Mouse (Mus musculus): ENCODE measurements around the gene Galt.
"Not testable (repeated sequence)": the region's sequence is repeated elsewhere in the genome, so short reads cannot be mapped to it uniquely, and the experiment has no call there.

The Galt gene

DNA sequence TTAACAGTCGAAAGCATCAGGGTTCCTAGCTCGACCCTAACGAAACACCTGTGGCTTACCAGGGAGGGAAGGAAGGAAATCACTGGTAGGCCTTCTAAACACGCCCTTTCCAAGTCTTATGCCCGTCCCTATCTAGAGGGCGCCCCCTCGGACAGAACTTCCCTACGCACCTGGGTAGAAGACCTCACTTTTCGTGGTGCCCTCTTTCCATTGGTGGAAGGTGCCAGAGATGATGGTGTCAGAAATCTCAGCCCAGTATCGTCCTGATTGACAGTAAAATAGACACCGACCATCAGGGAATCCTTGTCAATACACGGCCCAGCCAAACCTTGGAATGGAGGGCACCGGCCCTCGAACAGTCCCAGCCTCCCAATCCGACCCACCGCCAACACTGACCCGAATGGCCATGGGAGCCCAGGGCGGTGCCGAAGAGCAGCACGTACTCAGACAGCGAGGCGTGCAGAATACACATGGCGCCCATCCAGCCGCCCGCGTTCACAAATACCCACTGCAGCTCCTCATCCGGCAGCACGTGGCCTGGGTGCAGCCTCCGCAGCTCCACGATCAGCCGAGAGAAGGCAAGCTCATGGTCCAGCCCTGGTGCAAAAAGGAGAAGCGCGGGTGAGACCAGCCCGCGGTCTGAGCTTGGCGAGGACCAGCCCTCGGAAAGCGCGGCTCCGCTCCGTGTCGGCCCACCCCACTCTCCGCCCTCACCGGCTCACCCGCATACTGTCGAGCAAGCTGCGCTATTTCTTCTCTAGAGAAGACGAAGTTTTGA lies 14.5 kb upstream of the Galt start:
- peak in 1 of 2 experiments; percentile 53 for DNase-seq

DNA sequence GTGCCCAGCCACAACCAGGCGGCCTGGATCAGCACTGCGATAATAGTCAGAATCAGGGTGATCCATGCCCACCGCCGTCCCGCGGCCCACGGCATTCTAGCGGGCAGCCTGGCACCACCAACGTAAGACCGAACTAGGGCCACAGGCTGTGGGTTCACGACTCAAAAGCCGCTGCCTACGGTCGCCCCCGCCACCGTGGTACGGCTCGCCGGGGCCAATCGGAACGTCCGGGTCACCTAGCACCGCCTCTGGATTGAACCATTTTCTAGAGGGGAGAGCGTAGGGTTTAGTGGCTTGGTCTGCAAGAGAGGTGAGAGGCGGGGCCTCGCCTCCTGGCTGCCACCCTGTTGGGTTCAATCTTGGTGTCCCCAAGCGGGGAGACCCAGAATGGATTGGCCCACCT lies 13.9 kb upstream of the Galt start:
- DNase-seq = peak; percentile 96

DNA sequence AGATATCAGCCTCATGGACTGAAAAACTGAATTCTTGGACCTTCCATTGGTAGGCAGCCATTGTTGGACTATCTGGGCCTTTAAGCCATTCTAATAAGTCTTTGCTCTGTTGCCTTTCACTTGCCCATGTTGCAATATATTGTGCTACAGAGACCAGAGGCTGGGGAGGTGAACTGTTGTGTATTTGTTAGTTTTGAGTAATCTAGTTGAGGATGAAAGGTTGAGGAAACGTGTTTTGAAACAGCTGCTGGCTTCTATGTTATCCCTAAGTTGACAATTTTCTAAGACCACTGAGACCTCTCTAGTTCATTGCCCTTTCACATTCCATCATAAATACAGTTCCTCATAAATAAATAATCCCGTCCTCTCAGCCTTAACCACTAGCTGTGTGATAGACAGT lies 10.9 kb upstream of the Galt start:
- DNase-seq = no peak

DNA sequence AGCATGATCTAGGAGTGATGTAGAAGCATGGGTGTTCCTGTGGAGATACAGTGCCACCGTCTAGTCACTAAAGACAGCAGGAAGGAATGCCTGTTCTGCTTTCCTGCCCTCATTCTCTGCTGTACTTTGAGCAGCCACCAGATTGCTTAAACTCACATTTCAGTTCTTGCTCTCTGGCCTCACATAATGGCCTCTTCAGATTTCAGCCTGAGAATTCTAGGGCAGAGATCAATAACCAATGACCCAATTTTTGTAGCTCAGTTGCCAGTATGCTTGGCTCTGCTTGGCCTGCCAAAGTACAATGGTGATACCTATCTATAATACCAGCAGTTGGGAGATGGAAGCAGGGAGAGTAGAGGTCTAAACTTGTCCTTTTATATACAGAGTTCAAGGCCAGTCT lies 10.0 kb upstream of the Galt start:
- DNase-seq = no peak

DNA sequence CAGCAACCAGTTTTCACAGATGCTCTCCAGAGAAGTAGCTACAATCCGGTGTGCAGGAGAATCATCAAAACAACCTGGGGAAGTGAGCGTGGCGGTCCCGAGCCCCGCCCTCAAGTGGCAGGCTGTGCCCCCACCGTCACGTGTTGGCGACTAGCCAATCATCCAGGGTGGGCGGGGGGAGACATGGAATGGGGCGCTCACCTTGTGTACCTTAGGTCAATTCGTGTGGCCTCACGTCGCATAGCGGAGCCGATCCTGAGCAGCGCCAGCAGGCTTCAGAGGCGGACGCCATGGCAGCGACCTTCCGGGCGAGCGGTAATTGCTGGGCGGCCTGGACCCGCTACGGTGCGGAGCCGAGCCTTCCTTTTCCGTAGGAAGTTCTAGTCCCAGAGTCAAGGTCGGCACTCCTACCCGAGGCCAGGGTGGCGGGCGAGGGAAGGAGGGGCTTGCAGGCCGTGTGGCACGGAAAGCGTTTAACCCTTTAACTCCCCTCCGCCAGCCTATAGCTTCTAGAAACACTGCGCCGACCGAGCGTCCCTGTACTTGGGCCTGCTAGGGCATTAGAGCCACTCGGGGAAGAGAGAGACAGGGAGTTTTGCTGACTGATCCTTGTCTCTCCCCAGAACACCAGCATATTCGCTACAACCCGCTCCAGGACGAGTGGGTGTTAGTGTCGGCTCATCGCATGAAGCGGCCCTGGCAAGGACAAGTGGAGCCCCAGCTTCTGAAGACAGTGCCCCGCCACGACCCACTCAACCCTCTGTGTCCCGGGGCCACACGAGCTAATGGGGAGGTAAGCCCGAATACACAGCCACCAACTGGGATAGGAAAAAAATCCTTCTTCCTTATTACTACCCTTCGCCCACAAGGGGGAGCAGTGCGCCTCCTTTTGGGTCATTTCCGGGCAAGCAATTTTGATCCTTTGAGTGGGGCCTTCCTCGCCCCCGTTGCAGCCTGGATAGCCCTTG lies 594 bp downstream of the Galt start, which contains the start of gene Sigmar1:
TSS of gene Sigmar1 (minus strand) at position 820 of the 968 bp plus-strand sequence.
- DNase-seq = peak; percentile 89 to 92

DNA sequence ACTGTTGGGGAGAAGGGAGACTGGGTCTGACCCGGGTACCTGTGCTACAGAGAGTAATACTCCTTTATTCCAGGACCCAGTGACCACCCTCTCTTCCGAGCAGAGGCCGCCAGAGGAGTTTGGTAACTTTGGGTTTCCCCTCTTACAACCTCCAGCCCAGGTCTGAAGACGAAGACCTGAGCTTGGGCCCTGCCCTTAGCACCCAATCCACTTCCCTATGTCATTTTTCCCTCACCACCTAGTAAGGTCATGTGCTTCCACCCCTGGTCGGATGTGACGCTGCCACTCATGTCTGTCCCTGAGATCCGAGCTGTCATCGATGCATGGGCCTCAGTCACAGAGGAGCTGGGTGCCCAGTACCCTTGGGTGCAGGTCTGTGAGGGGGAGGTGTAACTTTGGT lies 1.4 kb downstream of the Galt start:
- DNase-seq = peak in 1 of 2 experiments; percentile 25

DNA sequence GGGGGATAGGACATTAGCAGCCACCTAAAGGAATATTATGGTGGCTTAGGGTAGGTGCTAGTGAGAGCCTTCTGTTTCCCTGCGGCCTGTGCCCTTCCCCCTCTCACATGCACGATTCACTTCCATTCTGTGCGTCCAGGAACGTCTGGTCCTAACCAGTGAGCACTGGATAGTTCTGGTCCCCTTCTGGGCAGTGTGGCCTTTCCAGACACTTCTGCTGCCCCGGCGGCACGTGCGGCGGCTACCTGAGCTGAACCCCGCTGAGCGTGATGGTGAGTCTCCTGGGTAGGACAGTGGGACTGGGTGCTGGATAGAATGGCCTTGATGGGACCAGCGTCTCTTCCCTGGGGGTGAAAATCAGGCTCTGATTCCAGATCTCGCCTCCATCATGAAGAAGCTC lies 2.3 kb downstream of the Galt start:
- DNase-seq = peak; percentile 57 to 58

DNA sequence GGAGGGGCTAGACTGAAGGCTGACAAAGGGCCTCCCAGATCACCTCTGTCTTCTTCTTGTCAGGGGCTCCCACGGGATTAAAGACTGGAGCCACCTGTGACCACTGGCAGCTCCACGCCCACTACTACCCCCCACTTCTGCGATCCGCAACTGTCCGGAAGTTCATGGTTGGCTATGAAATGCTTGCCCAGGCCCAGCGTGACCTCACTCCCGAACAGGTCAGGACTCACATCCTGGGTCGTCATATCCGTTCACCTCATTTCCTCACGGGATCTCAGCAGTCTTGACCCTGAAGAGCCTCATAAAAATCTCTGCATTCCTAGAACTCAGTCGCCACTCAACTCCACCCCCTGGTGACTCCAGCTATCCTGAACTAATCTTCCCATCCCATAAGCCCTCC lies 3.0 kb downstream of the Galt start:
- peak; percentile 65 to 72 for DNase-seq

DNA sequence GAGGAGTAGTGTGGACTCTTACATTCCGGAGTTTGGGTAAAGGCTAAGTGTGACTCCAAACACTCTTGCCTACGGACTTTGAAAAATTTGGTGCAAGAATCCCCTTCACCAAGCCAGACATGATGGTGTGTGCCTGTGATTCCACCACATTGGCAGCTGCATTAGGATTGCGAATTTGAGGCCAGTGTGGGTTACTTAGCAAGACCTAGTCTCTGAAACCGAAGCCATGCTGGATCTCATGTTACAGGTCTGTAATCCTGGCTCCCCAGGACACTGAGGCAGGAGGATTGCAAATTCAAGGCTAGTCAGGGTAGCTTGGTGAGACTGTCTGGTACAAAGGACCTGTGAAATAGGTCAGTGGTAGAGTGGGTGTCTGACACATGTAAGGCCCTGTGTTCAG lies 3.7 kb downstream of the Galt start:
- no peak for DNase-seq

DNA sequence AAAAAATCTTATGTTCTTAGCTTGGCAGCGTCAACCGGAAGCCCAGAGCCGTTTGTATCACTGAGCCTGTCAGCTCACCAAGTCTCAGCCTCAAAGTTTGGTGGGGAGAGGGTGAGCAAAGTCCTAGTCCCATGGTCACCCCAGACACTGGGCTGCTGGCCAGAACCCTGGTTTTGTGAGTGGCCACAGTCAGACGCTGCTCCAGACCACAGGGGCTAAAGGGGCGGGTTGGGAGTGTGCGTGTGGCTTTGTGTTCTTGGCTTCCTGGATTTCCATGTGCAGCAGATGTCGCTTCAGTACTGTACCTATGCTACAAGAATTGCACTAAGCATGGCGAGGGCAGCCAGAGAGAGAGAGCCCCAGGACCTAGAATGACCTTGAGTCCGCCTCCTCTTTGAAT lies 4.2 kb downstream of the Galt start:
- peak; percentile 85 for DNase-seq

DNA sequence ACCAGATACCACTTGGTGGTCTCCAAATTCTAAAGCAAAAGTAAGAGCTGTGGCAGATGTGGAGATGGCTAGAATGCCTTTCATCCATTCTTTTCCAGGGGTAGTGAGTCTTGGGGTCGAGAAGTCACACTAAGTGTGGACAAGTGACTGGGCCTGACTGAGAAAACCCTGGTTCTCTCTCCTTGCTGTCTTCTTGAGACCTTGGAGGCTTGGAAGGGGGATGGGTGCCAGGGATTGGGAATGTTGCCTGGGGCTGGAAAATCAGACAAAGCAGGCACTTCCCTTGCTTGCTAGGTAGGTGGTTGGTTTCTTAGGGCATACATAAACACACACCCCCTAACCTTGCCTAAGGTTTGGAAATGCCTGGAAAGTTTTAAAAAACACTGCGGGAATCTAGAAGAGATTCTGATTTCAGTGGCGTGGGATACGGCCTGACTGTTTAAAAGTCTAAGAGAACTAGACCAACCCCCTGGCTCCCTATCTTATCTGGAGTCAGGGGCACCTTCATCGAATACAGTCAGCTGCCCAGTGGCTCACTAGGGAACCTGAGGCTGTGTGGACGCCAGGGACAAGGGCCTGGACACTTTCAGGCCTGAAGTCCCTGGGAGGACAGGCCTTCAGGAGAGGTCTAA lies 4.7 kb downstream of the Galt start:
- DNase-seq = peak in 1 of 2 experiments; percentile 48

DNA sequence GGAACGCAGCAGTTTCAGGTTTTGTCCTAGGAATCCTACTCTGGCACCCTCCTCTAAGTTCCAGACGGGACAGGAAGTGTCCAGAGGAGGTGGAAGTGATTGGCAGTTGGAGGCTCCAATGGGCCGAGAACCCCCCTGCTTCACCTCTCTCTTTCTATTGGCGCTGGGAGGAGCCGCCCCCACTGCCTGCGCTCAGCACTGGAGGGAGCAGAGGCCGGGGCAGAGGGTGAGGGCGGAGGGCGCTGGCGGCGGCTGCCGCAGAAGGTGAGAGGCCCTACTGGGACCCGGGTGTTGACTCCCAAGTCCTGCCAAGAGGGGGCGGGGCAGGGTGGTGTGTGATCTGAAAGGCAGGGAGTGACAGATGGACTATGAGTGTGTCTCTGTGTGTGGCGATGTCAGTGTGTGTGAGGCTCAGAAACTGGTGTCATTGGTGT lies 5.3 kb downstream of the Galt start:
- peak; percentile 97 to 98 for DNase-seq

DNA sequence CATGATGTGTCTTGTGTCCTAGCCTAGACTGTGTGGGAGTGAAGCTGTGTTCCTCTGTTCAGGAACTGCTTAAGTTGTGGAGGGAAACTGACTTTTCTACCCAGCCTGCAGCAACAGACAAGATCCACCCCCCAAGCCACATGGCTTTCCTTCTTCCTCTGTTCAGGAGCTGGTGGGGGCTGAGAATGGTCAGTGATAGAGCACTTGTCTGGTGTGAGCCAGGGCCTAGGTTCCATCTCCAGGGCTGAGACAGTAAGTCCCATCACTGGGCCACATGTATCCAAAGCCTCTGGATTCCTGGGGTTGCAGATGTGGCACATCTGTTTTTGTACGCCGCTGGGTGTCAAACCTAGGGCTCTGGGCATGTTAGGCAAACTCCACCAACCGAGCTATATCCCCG lies 5.9 kb downstream of the Galt start:
- no peak for DNase-seq

DNA sequence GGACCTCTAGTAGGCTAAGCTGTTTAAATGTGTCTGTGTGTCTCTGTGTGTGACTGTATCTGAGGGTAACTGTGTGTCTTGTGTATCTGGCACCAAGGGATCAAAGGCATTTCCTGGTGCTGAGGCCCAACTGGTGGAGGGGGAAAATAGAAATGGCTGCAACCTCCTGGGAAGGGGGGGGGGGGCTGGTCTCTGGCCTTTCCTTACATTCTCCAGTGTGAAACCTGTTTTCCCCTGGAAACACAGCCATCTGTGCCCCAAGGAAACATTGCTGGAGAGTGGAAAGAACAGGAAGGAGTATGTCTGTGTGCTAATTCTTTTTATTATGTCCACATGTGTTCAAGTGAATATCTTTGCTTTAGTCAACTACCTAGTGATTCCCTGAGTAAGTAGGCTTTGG lies 6.7 kb downstream of the Galt start:
- no peak for DNase-seq

DNA sequence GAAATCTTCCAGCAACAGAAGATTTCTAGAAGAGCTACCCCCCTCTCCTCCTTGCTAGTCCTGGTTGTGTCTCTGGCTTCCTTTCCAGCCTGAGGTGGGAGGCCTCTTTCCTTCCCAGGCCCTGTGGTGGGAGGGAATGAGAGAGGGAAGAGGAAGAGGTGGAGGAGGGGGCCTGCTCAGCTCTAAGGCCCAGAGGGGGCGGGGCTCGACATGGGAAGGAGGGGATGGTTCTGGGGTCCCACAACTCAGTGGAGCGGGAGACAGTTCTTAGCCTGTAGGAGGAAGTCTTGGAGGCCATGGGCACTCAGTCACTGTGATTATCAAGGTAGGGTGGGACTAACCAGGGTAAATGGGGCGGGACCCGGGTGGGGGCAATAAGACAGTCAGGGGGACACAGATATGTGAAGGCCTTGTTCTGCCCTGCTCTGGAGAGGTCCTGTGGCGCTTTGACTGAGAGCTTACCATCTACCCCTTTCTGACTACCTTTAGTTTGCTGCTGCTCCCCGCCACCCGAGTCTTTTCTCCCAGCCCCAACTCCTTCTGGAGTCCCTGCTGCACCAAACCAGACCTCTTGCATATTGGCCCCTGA lies 7.2 kb downstream of the Galt start:
- no peak for DNase-seq

DNA sequence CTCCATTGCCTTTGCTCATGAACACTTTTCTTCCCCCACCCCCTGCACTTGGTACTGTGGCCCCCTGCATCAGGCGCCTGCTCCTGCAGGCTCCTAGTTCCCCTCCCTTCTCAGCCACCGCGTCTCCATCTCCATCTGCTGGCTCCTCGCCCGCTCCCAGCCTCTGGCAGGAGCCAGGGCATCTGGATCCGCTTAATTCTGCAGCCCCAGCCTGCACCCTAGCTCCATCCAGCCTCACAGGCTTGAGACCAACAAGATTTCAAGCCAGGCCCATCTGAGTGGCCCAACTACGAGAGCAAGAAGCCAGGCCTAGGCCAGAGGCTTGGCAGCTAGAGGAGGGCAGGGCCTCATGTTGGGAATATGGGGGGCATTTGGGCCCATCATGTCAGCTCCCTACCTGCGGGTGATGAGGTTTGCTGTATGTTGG lies 7.7 kb downstream of the Galt start:
- not testable (repeated sequence) for DNase-seq

DNA sequence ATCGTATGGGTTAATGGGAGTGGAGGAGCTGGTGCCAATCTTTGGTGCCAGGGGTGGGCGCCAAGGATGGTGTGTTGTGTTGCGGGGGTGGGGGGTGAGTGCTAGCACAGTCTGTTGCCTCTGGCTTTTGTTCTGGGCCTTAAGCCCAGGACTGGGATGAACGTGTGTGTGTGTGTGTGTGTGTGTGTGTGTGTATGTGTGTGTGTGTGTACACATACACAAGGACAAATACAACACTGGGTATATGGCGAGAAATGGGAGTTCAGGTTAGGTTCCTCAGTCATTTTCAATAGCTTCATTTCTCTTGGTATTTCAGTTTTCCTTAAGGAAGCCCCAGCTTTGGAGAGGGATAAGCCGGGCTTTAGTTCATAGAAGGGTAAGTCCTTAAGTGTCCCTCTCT lies 8.1 kb downstream of the Galt start:
- DNase-seq = not testable (repeated sequence)

DNA sequence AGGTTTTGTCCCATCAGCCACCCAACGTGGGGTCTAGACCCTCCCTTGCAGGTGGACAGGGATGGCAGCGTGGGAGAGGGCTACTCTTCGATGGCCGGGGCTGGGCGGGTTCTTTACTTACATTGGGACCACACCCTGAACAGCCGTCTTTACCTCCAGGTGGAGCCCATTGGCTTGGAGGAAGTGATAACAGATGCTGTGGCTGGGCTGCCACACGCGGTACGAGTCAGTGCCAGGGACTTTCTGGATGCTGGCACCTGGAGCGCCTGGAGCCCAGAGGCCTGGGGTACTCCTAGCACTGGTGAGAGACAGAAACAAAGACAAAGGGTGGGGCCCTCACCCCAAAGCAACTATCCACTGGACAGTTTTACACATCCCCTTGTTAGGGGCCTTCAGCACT lies 12.3 kb downstream of the Galt start:
- DNase-seq = not testable (repeated sequence)

DNA sequence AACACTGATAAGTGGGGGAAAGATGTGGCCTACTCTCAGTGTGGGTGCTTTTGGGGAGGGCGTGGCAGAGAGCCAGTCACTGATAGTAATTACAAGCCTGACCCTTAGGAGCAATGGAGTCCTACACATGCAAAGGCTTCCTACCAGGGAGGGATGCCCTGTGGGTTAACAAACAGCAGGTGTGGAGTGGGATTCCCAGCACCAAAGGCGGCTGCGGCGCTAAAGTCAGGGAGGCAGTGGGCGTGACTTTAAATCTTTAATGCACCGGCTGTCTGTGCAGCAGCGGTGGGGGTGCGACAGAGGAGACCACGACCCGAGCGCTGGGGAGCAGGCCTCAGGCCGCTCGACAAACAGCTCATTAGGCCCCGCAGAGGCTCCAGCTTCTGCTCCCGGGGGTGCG lies 17.9 kb downstream of the Galt start:
- not testable (repeated sequence) for DNase-seq

DNA sequence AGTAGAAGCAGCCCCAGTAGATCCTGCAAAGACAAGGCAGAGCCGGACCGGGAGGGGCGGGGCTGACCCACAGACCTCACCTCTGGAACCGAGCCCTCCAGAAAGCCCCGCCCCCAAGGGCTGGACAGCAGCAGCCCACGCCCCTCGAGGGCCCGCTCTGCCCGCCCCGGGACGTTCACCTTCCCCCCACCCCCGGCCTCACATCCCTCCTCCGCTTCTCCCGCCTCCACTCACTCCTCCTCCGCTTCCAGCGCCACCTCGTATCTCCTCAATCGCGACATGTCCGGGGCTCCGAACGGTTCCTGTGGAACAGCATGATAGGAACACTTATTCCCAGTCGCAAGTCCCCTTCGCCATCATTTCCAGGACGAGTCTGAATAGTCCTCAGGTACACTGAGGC lies 18.5 kb downstream of the Galt start:
- peak; percentile 86 to 87 for DNase-seq

DNA sequence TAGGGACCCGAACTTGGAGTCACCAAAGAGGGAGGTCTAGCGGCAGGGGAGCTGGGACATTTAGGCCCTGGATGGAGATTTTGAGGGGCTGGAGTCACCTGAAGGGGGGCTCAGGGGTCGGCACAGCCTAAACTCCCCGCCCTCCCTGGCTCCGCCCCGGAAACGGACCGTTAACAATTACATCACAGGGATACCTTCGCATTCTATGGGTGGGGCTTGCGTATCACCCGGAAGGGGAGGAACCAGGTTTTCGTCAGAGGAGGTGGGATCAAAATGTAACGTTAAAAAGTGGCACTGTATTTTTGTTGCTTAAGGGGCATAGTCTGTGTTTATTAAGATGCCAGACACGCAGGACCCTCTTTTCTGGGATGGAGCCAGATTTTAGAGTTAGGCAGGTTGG lies 19.0 kb downstream of the Galt start, which contains the start of gene Ccl27a:
TSS of gene Ccl27a (minus strand) at position 246 of the 400 bp plus-strand sequence.
- peak; percentile 89 to 91 for DNase-seq

DNA sequence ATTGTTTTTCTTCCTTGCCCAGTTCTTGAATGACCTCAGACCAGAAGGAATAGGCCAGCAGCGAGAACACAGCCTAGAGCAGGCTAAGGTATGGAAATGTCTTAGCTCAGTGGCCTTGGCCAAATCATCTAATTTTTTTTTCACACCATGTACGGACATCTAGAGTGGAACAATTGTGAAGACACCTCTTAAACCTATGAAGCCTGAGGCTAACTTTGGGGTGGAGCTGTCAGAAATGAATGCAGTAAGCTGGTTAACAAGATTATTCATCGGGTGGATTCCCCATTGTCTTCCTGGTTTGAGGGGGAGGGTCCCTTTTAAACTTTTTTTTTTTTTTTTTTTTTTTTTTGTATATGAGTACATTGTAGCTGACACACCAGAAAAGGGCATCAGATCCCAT lies 19.5 kb downstream of the Galt start:
- not testable (repeated sequence) for DNase-seq

DNA sequence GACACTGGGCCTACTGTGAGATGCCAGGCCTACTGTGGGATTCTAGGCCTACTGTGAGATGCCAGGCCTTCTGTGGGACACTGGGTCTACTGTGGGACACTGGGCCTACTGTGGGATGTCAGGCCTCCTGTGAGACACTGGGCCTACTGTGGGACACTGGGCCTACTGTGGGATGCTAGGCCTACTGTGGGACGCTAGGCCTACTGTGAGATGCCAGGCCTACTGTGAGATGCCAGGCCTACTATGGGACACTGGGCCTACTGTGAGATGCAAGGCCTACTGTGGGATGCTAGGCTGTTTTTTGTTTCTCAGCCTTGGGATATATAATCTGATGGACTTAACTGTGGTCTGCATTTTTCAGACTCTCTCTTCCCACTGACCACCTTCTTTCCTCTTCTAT lies 20.8 kb downstream of the Galt start:
- not testable (repeated sequence) for DNase-seq

Data from kidney, adult 8-10 months (tissue).